Mouse (Mus musculus): ENCODE data around the gene Plscr1.

The Plscr1 gene

GRCm38 (mm10) chr9:92309077-92309476, 59.5 kb downstream of the Plscr1 start, which contains the start of gene 1700057G04Rik:
Gene 1700057G04Rik (plus strand): TSS chr9:92309377.
- DNase-seq = no peak

GRCm38 (mm10) chr9:92316791-92317190, 67.2 kb downstream of the Plscr1 start:
- DNase-seq = no peak
